Mouse (Mus musculus): ENCODE results near the gene Frem2.

The Frem2 gene

DNA sequence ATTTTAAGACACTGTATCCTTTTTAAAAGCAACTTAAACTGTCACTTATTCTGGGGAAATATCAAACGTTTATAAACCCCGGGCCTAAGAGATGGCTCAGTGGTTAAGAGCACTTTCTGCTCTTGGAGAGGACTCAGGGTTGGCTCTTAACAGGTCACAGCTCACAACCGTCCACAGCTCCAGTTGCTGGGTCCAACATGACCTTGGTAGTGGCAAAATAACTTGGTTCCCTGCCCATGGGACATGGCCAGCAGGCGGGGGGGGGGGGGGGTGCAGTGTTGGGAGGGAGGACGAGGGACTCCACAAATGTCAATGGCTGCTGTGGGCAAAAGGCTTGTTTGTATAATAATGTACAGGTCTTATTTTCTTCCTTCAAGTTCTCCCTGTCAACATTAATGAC is 189.8 kb downstream of the Frem2 start:
- in situ Hi-C loops (cut with MboI) = loop anchor here (25.0 kb wide), 1 partner anchor 1980 kb away; the partner anchor contains the start of gene Rab33b

DNA sequence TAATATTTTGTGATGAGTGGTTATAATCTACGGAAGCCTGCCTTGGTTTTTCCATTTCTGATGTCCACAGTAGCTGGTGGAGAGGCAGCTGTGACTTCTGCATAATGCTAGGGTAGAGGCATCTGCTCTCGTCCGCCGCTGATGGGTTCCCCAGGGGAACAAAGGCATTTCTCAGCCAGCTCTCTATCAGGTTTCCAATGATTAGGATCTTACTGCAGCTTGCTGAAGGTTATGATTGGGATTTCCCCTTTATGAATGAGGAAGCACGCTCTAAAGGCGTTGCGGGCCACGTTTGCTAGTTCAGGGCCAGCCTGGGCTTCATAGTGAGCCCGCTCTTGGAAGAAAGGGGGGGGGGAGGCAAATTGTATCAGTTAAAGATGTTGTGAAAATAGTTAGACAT is 190.7 kb downstream of the Frem2 start:
- in situ Hi-C loops (cut with MboI) = loop anchor here (25.0 kb wide), 1 partner anchor 1979 kb away; the partner anchor contains the start of gene Rab33b

- in situ Hi-C loops (cut with MboI) = loop anchor here (25.0 kb wide), 1 partner anchor 1978 kb away; the partner anchor contains the start of gene Rab33b
These were observed 191.8 kb downstream of the Frem2 start for GRCm38 (mm10) chr3:53465330-53465729.

DNA sequence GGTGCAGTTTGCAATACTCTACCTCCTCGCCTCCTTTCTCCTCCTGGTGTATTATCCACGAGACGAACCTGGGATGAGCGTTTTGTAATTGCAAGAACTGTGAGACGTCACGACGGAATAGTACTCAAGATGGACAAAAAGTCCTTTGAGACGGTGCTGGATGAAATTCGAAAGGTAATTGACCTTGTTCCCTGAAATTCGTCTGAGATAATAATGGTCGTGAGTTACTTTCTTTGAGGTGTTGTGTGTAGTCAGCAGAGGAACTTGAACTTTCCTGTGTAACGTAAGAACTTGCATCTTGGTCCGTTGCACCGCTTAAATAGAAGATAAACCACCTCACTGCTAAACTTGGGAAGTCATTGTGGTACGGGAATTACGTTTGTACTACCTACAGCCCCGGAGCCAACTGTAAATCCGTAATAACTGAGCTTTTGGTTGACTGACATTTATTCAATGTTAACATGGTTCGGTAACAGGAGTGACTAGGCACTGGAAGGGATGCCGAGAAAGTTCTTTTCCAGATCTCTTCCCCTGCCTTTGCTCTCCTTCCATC is 192.9 kb downstream of the Frem2 start:
- in situ Hi-C loops (cut with MboI) = loop anchor here (25.0 kb wide), 1 partner anchor 1977 kb away; the partner anchor contains the start of gene Rab33b

All from mature B cell (primary cell).